Mouse (Mus musculus): Measurements from ENCODE around the gene Dnah6. TPM values are rescaled to one million over a fixed set of nuclear protein-coding genes. Genes with fewer than 3 reads are reported as not detected.

The Dnah6 gene
- polyA plus RNA-seq, 1 experiment from 2014 or later: 0.23 TPM

- no peak for ATAC-seq
- H3K9ac ChIP-seq (replicated peaks; ENCODE audit: low read depth, low read length): no peak overlapping the region
- no peaks in the 10 kb centered on the region for H3K9me3 ChIP-seq (ENCODE audit: control insufficient read depth, low read length)
- no peak overlapping the region for H3K4me2 ChIP-seq (ENCODE audit: low read length)
- H3K27me3 ChIP-seq (replicated peaks; ENCODE audit: control insufficient read depth, insufficient read depth, low read length): no peaks in the 10 kb centered on the region
- no peaks in the 10 kb centered on the region for H3K4me1 ChIP-seq (replicated peaks; ENCODE audit: control insufficient read depth, insufficient read depth, low read length)
- 83% methylated on average over 5 of the region's 5 CpGs for WGBS
- H3K27ac ChIP-seq (ENCODE audit: low read length): no peak overlapping the region
- H3K36me3 ChIP-seq (ENCODE audit: control insufficient read depth, insufficient read depth): no peaks in the 10 kb centered on the region
- H3K4me3 ChIP-seq (replicated peaks; ENCODE audit: low read length): no peak overlapping the region
Observed at GRCm38 (mm10) chr6:73003601-73004000, 217.8 kb downstream of the Dnah6 start.

GRCm38 (mm10) chr6:73002391-73002790 is 219.1 kb downstream of the Dnah6 start:
- no peaks in the 10 kb centered on the region for H3K9me3 ChIP-seq (ENCODE audit: control insufficient read depth, low read length)
- H3K4me2 ChIP-seq (ENCODE audit: low read length): no peak overlapping the region
- no peaks in the 10 kb centered on the region for H3K4me1 ChIP-seq (replicated peaks; ENCODE audit: control insufficient read depth, insufficient read depth, low read length)
- no peak overlapping the region for H3K9ac ChIP-seq (replicated peaks; ENCODE audit: low read depth, low read length)
- no peak overlapping the region for H3K27ac ChIP-seq (ENCODE audit: low read length)
- H3K4me3 ChIP-seq (replicated peaks; ENCODE audit: low read length): no peak overlapping the region
- 60% methylated on average over 1 of the region's 1 CpGs for WGBS
- no peak for ATAC-seq
- H3K27me3 ChIP-seq (replicated peaks; ENCODE audit: control insufficient read depth, insufficient read depth, low read length): no peaks in the 10 kb centered on the region
- H3K36me3 ChIP-seq (ENCODE audit: control insufficient read depth, insufficient read depth): no peaks in the 10 kb centered on the region

GRCm38 (mm10) chr6:72998809-72999208 is 222.6 kb downstream of the Dnah6 start:
- H3K27me3 ChIP-seq (replicated peaks; ENCODE audit: control insufficient read depth, insufficient read depth, low read length): no peaks in the 10 kb centered on the region
- H3K9ac ChIP-seq (replicated peaks; ENCODE audit: low read depth, low read length): no peak overlapping the region
- ATAC-seq: no peak
- H3K27ac ChIP-seq (ENCODE audit: low read length): no peak overlapping the region
- H3K4me2 ChIP-seq (ENCODE audit: low read length): no peak overlapping the region
- H3K36me3 ChIP-seq (ENCODE audit: control insufficient read depth, insufficient read depth): no peaks in the 10 kb centered on the region
- WGBS: 94% methylated on average over 1 of the region's 1 CpGs
- no peaks in the 10 kb centered on the region for H3K4me1 ChIP-seq (replicated peaks; ENCODE audit: control insufficient read depth, insufficient read depth, low read length)
- no peak overlapping the region for H3K4me3 ChIP-seq (replicated peaks; ENCODE audit: low read length)
- no peaks in the 10 kb centered on the region for H3K9me3 ChIP-seq (ENCODE audit: control insufficient read depth, low read length)

- Histone ChIP-seq H3K4me2 (ENCODE audit: low read length) (no peak overlapping the region), H3K27me3 (replicated peaks; ENCODE audit: control insufficient read depth, insufficient read depth, low read length) (no peaks in the 10 kb centered on the region), H3K4me3 (replicated peaks; ENCODE audit: low read length) (no peak overlapping the region), H3K9ac (replicated peaks; ENCODE audit: low read depth, low read length) (no peak overlapping the region), H3K27ac (ENCODE audit: low read length) (no peak overlapping the region), H3K9me3 (ENCODE audit: control insufficient read depth, low read length) (no peaks in the 10 kb centered on the region), H3K36me3 (ENCODE audit: control insufficient read depth, insufficient read depth) (no peaks in the 10 kb centered on the region), H3K4me1 (replicated peaks; ENCODE audit: control insufficient read depth, insufficient read depth, low read length) (no peaks in the 10 kb centered on the region; the same call in 1 of the 2 replicates)
- no peak for ATAC-seq
- 81% methylated on average over 5 of the region's 5 CpGs for WGBS
Observed at GRCm38 (mm10) chr6:72993688-72994082, 227.8 kb downstream of the Dnah6 start.

- ATAC-seq: no peak
- Histone ChIP-seq H3K9ac (replicated peaks; ENCODE audit: low read depth, low read length) (no peak overlapping the region), H3K27me3 (replicated peaks; ENCODE audit: control insufficient read depth, insufficient read depth, low read length) (no peaks in the 10 kb centered on the region), H3K9me3 (ENCODE audit: control insufficient read depth, low read length) (no peaks in the 10 kb centered on the region), H3K4me1 (replicated peaks; ENCODE audit: control insufficient read depth, insufficient read depth, low read length) (no peaks in the 10 kb centered on the region; the same call in 1 of the 2 replicates), H3K4me3 (replicated peaks; ENCODE audit: low read length) (no peak overlapping the region), H3K4me2 (ENCODE audit: low read length) (no peak overlapping the region), H3K36me3 (ENCODE audit: control insufficient read depth, insufficient read depth) (no peaks in the 10 kb centered on the region), H3K27ac (ENCODE audit: low read length) (no peak overlapping the region)
- WGBS: 80% methylated on average over 8 of the region's 8 CpGs
Observed at GRCm38 (mm10) chr6:72993054-72993687, 228.3 kb downstream of the Dnah6 start.

- no peak for ATAC-seq
Observed at GRCm38 (mm10) chr6:72990206-72990605, 231.2 kb downstream of the Dnah6 start.

GRCm38 (mm10) chr6:72989028-72989736 is 232.3 kb downstream of the Dnah6 start:
- Histone ChIP-seq H3K4me1 (replicated peaks; ENCODE audit: control insufficient read depth, insufficient read depth, low read length) (no peaks in the 10 kb centered on the region; the same call in 1 of the 2 replicates), H3K27ac (ENCODE audit: low read length) (no peak overlapping the region), H3K4me2 (ENCODE audit: low read length) (no peak overlapping the region), H3K4me3 (replicated peaks; ENCODE audit: low read length) (no peak overlapping the region), H3K9ac (replicated peaks; ENCODE audit: low read depth, low read length) (no peak overlapping the region), H3K36me3 (ENCODE audit: control insufficient read depth, insufficient read depth) (no peaks in the 10 kb centered on the region), H3K27me3 (replicated peaks; ENCODE audit: control insufficient read depth, insufficient read depth, low read length) (no peaks in the 10 kb centered on the region), H3K9me3 (ENCODE audit: control insufficient read depth, low read length) (no peaks in the 10 kb centered on the region)
- ATAC-seq: peak; percentile 80
- 15% methylated on average over 7 of the region's 7 CpGs for WGBS

More at GRCm38 (mm10) chr6:72990206-72990605, 231.2 kb downstream of the Dnah6 start:
- H3K36me3 ChIP-seq (ENCODE audit: control insufficient read depth, insufficient read depth): no peaks in the 10 kb centered on the region
- no peak overlapping the region for H3K4me3 ChIP-seq (replicated peaks; ENCODE audit: low read length)
- 91% methylated on average over 5 of the region's 5 CpGs for WGBS
- no peak overlapping the region for H3K4me2 ChIP-seq (ENCODE audit: low read length)
- H3K9ac ChIP-seq (replicated peaks; ENCODE audit: low read depth, low read length): no peak overlapping the region
- no peaks in the 10 kb centered on the region; the same call in 1 of the 2 replicates for H3K4me1 ChIP-seq (replicated peaks; ENCODE audit: control insufficient read depth, insufficient read depth, low read length)
- H3K27ac ChIP-seq (ENCODE audit: low read length): no peak overlapping the region
- no peaks in the 10 kb centered on the region for H3K9me3 ChIP-seq (ENCODE audit: control insufficient read depth, low read length)
- no peaks in the 10 kb centered on the region for H3K27me3 ChIP-seq (replicated peaks; ENCODE audit: control insufficient read depth, insufficient read depth, low read length)

- Histone ChIP-seq H3K36me3 (ENCODE audit: control insufficient read depth, insufficient read depth) (no peaks in the 10 kb centered on the region), H3K9me3 (ENCODE audit: control insufficient read depth, low read length) (no peaks in the 10 kb centered on the region), H3K4me3 (replicated peaks; ENCODE audit: low read length) (no peak overlapping the region), H3K4me1 (replicated peaks; ENCODE audit: control insufficient read depth, insufficient read depth, low read length) (no peaks in the 10 kb centered on the region), H3K27ac (ENCODE audit: low read length) (no peak overlapping the region), H3K27me3 (replicated peaks; ENCODE audit: control insufficient read depth, insufficient read depth, low read length) (no peaks in the 10 kb centered on the region), H3K9ac (replicated peaks; ENCODE audit: low read depth, low read length) (no peak overlapping the region), H3K4me2 (ENCODE audit: low read length) (no peak overlapping the region)
- WGBS: 47% methylated on average over 4 of the region's 4 CpGs
- peak; percentile 20; the same call in 1 of the 2 replicates for ATAC-seq
Observed at GRCm38 (mm10) chr6:72982506-72982905, 238.9 kb downstream of the Dnah6 start.

- H3K9ac ChIP-seq (replicated peaks; ENCODE audit: low read depth, low read length): no peak overlapping the region
- no peaks in the 10 kb centered on the region for H3K9me3 ChIP-seq (ENCODE audit: control insufficient read depth, low read length)
- no peaks in the 10 kb centered on the region for H3K36me3 ChIP-seq (ENCODE audit: control insufficient read depth, insufficient read depth)
- H3K27ac ChIP-seq (ENCODE audit: low read length): no peak overlapping the region
- 74% methylated on average over 6 of the region's 6 CpGs for WGBS
- no peak overlapping the region for H3K4me3 ChIP-seq (replicated peaks; ENCODE audit: low read length)
- no peaks in the 10 kb centered on the region for H3K4me1 ChIP-seq (replicated peaks; ENCODE audit: control insufficient read depth, insufficient read depth, low read length)
- ATAC-seq: no peak
- no peak overlapping the region for H3K4me2 ChIP-seq (ENCODE audit: low read length)
- H3K27me3 ChIP-seq (replicated peaks; ENCODE audit: control insufficient read depth, insufficient read depth, low read length): no peaks in the 10 kb centered on the region
Observed at GRCm38 (mm10) chr6:72981851-72982250, 239.6 kb downstream of the Dnah6 start.

All from forebrain, embryonic 16.5 days (tissue).